Mouse (Mus musculus) kidney, postnatal 10 days (tissue): ENCODE data around the gene Adamts2.
A peak's percentile ranks its signal among the peaks of the same experiment; 100 is the strongest.

ENCODE experiments used
- DNase-seq: peaks from one replicate; pipeline ENCODE4 v3.0.0; 2021; ENCODE audit warnings: mixed read lengths

Adamts2 gene

DNA sequence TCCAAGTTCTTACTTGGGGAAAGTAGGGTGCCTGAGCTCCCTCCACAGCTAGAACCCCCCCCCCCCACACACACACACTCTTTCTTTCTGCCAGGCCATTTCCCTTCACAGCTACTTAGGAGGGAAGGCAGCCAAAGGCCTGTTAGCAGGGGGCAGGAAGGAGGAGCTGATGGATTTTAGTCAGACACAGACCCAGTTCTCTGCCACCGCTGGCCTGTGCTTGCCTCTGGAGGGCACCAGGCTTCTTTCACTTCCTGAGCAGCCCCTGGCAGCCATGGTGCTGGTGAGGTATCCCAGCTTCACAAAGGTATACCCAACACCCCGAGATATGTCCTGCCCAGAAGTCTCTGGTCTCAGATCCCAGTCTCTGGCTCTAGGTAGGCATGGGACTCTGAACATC lies 22.4 kb downstream of the Adamts2 start:
- peak; percentile 26 for DNase-seq

DNA sequence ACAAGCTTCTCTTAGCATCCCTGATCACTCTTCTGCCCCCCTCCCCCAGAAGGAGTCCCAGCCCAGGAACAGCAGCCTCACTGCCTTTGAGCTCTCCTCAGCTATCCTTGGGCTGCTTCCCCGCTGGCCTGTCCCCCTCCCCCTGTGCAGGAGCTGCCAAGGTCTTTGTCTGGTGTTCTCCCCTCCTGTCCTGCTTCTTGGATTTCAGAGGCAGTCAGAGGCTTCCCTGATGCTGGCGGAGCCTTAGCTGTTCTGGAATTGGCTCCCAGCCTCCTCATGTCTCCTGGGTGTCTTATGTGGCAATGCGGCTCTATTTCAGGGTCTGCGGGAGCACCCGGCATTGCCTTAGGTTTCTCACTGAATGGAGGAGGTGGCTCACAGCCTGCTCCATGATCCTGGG lies 22.8 kb downstream of the Adamts2 start:
- no peak for DNase-seq

DNA sequence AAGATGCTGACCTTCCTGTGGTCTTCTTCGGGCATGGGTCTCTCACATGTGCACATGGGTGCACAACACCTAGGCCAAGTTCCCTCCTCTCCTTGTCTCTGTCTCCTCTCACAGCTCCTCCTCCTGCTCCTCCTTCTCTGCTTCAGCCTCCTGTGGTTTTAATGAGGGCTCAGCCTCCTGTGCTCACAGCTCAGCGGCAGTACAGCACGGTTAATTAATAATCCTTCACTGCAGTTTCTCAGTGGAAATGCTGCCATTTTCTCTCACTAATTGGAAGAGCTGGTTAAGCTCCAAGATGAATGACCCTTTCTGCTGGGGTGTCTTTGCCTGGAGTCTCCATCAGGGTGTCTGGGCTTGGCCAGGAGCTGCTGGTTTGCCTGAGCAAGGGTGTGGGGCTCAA lies 27.0 kb downstream of the Adamts2 start:
- DNase-seq: no peak

DNA sequence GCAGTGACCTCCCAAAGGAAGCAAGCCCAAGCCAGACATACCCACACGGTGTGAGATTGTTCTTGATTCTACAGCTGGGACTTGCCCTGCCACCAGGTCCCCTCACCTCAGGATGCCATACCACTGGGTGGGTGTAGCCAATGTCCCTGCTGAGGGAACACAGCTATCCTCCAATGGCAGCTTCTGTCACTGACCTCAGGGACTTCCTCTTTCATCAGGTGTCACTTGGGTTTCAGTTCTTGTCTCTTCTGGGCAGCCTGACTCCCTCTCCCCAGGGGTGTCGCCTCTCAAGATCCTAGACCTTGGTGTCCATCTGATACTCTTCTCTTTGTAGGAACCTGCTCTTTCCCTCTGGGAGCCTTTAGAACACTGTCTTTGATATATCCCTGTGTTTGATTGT lies 28.6 kb downstream of the Adamts2 start:
- DNase-seq: no peak

DNA sequence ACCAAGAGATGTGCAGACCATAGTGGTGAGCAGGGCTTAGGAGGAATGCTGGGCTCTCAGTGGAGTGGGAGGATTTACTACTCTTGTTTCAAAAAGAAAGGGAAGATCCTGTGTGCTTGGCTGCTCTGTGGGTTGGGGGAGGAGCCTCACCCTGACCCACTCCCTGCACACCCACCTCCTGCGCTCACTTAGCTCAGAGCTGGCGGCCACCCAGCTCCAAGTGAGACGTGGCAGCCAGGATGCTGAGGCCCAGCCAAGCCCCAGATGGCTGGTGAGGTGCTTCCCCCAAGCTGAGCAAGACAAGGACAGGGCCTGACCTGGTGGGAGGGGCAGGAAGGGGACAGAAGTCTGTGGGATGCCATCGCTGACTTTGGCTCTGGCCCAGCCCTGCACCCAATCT lies 30.4 kb downstream of the Adamts2 start:
- peak; percentile 77 for DNase-seq

DNA sequence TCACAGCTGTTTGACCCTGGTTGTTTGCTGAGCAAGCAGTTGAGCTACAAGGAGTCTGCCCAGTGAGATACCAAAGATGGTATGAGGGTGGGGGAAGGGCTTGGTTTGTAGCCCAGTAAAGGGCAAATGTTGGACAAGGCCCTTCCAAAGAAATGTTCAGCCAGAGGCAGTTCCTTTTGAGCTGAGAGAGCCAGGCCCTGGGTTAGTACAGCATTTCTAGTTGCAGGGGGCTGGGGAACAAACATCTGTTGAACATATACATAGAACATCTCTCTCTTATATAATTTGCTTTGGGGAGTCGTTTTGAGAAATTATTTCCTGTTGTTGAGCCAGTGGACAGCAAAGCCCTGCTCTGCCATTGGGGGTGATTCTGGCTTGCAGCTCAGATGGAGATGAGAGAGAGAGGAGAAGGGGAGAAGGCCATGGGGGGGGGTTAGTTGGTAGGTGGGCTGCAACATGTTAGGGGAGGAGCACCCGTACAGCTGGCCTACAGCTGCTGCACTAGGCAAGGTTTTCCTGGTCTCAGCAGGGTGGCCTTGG lies 33.2 kb downstream of the Adamts2 start:
- DNase-seq: peak; percentile 51

DNA sequence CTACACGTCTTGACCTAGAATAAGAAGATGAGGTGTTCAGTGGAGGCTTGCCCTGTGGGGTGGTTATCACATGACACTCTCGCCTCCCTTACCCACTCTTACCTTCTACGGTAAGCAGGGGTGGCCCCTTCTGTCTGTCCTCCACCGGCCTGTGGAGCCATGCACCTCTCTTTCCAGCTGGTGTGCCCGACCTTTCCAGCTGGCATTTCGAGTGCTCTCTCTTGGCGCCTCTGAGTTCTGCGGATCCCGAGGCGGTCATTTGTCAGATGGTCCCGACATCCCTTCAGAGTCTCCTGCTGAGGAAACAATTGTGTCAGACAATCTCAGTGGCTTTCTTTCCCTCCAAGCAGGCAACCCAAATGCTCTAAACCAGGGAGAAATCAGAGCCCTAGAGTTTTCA lies 35.1 kb downstream of the Adamts2 start:
- no peak for DNase-seq

DNA sequence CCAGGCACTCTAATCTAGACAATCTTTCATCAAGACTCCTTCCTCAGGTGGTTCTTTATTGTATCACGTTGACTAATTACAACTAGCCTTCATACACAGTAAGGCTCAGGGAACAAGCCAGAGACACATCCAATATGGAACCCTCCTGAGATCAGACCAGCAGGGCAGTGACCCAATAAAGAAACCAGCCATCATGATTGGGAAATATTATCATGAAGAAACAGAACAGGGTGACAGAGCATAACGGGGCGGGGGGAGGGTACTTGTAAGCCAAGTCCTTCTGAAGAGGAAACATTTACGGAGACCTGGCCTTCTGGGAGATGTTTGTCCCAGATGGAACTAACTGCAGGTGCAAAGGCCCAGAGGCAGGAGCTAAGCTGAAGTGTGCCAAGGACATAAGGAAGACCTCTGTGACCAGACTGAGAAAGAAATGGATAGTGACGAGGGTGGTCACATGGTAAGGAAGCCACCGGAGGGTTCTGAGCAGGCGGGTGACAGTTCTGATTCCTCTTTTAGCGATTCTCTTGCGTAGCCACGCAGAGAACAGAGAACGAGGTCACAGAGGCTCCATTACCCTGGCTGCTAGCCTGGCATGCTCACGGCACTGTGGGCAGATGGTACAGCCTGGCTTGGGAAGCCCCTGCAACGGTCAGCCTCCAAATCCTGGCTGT lies 36.4 kb downstream of the Adamts2 start:
- DNase-seq: no peak

DNA sequence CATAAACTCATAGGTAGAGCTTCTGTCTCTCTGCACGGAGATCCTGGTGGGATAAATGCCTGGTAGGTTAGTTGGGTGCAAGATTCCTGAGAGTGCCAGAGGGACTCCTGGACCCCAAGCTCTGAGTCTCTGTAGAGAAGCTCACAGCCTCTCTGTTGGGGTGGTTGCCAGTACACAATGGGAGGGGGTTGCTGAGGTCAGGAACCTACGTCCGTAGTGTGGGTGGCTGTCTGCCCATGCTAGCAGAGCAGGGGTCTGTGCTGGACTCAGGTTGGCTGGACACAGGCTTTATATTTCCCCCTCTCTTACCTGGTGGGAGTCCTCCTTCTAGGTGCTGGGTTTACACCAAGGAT lies 37.0 kb downstream of the Adamts2 start:
- DNase-seq: no peak

DNA sequence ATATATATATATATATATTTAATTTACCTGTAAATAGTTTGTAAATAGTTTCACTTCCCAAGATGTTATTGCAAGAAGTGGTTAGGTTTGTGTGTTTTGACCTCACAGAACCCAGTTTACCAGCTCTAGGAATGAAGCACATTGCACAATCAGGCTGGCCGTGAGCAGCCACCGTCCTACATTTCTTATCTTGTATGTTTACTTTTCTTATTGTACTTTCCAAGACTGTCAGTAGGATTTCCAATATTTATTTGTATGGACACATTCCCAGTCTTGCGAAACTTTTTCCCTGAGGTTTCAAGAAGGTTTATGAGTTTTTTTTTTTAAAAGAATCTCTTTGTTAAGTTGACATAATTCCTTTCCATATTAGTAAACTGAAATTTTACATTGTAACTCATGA lies 40.7 kb downstream of the Adamts2 start:
- DNase-seq: no peak

DNA sequence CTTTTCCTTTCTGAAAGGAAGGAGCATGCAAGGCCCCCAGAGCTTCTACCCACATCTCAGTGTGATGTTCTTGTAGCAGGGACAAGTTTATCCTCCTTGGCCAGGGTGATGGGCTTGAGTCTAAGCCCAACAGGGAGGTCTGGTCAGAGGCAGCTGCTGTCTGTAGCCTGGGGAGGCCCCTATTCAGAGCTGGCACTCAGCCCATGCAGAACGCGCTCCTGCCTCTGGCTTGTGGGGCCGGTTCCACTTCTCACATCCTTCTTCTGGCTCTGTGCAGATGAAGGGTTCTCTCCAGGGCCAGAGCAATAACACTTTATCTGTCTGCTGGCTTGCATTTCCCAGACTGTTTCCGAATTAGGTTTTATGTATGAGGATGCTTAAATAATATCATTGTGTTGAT lies 44.3 kb downstream of the Adamts2 start:
- peak; percentile 77 for DNase-seq

DNA sequence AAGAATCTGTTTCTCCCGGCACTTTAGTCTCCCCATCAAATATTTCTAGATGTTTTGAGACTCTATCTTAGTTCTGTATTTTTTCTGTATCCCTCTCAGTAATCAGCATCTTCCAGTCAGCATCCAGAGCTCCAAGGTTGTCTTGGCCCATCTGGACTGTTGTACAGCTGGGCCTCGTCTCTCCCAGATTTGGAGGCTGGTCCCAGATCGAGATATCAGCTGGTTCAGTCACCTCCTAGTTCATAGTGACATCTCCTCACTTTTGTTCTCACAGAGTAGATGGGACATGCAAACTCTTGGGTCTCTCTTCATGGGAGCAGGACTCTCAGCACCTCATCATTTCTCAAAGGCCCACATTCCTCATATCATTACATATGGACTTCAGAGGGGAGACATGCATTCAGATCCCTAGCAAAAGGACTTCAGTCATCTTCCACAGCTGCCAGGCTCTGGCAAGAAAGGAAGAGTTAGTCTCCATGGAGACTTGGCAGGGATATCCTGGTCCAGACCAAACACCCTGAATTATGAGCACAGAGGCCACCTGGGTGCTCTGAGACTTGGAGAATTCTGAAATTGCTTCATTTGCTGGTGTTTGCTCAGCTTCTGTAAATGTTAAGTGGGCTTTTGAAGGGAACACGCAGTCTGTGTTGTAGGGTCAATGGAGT lies 46.4 kb downstream of the Adamts2 start:
- DNase-seq: no peak

DNA sequence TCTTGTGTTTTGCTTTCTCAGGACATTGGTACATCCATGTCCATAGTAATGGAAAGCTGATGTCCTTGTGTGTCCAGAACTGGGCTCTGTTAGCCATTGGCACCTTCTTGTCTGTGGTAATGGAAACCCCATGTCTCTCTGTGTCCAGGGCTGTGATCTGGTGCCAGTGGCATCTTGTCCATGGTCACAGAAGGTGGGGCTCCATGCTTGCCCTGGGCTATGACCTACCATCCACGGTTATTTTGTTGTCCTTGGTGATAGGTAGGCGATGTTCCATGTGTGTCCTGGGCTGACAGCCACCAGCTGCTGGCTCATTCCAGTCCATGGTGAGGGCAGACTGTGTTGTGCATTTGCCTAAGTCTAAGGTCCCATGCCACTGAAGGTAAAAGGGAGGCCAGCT lies 48.2 kb downstream of the Adamts2 start:
- no peak for DNase-seq

DNA sequence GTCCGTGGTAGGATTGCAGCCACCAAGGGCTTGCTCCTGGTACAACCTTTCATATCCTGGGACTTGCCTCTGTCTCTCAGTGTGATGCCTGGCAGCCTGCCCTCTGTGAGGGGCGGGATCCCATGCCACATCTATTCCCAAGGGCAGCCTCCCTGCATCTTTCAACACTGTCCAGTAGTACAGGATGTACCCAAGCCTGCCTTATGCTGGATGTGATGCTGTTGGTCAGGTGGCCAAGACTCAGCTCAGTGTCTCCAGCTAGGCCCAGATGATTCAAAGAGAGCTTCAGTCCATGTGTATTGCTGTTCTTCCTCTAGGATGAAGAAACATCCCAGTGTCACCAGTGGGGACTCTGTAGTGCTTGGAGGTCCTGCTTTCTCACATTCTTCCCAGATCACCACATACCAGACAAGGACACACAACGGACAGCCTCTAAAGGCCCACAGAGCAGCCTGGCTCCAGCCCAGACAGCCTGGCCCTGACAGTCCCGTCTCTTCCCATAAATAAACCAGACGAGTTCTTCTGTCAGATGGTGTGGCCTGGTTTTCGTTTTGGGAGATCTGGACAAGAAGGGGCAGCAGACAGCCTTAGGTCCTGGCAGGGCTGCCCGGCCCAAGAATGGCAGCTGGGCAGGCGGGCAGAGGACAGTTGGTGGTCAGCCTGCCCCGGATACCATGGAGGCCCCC lies 52.0 kb downstream of the Adamts2 start:
- DNase-seq: peak; percentile 37

DNA sequence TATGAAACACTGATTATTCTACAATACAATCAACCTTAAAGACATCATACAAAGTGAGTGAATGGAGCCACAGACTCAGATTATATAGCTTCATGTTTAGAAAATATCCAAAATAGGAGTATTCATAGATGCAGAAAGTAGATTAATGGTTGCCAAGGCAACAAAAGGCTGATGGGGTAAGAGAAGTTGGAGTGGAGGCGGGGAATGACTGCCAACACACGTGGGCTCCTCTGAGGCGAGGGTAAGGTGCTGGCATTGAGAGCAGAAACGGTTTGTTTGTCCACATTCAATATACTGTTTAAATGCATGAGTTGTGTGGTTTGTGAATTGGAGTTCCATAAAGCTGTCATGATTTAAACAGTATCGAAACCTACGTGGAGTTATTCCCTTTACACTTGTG lies 56.9 kb downstream of the Adamts2 start:
- DNase-seq: no peak

DNA sequence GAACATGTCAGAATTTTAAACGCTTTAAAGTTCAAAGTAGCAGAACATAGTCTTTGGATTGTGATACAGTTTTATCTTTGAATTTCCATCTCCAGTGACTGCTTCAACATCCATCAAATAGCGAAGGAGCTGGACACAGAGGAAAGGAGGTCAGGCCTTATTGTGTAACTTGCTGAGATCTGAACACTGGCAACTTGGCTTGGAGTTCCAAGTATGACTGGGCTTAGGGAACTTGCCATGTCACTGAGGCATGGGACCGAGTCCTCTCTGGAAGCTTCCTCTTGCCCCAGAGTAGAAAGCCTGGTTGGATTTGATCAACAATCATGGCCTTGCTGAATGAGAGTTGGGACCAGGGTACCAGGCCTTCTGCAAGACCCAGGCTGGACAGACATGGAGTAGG lies 60.3 kb downstream of the Adamts2 start:
- DNase-seq: no peak

DNA sequence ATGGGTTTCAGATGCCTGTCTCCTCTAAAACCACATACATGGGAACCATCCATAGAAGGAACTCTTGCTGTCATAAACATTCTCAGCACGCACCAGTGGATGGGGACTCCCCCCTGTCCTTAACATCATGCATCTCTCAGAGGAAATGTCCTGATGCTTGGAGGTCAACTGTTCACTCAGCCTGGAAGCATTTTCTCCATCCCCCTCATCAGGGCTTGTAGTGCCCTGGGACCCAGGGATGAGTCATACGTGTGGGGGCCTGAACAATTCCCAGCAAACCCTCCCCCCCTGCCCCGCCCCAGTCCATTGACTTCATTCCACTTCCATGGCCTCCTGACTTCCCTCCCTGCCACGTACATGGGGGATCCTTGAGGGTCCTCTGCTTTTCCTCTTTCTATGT lies 62.9 kb downstream of the Adamts2 start:
- DNase-seq: no peak

DNA sequence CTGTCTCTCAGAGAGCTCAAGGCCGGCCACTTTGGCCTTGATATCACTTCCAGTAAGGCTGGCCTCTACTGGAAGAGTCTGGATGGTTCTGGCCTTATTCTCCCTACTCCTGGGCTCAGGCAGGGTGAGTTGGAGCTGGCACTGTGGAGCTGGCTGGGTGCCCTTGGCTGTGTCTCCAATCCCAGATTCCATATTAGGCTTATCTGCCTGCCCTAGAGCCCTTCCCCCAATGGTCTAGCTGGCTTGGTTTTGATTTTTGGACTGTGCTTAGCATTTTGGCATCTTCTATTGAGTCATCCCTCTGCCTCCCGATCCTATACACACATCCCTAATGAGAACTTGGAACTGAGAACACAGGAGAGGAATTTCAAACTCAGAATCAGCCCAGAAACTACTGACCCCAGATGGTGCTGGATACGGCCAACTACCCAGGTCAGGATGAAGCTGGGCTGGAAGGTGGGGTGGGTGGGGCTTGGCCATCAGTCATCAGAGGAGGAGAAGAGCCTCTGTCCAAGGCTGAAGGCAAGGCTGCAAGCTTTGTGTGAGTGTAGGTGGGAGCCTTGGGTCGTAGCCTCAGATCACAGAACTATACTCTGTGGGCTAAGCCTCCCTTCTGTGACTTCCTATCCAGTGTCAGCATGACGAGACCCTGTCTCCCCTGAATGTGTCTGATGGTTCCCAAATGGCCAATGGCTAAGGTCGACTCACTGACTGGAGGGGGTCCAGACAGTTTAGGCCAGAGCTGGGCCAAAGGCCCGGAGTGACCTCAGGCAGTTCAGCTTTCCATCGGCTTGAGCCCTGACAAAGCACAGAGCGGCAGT lies 67.9 kb downstream of the Adamts2 start:
- peak; percentile 41 for DNase-seq

DNA sequence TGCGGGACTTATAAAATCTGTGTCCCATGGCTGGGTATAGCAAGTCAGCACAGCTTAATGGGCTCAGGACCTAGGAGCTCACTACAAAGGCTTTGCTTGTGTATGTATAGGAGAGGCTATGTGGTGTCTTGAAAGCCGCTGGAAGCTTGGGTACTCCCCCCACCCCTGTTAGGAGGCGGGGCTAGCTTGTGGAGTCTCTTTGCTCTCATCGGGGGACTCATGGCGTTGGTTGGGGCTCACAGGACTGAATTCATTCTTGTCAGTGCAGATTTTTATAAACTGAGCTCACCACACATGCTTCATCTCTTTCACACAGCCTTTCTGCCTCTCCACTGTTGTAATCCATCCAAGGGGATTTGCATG lies 68.5 kb downstream of the Adamts2 start:
- no peak for DNase-seq

DNA sequence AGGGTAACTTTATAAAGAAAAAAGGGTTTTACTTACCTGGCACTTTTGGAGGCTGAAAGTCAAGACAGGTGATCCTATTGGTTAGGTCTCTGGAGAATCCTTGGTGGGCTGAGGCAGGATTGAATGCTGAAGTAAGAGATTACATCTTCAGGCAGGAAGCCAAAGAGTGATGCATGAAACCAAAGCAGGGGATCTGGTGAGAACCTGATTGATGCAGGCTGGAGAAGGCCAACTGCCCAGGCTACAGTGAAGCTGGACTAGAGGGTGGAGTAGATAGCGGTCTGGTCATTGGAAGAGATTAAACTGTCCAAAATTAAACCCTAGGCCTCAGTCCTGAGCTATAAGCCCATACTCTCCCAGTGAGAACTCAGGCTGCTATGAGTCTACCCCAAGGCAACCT lies 69.0 kb downstream of the Adamts2 start:
- no peak for DNase-seq

DNA sequence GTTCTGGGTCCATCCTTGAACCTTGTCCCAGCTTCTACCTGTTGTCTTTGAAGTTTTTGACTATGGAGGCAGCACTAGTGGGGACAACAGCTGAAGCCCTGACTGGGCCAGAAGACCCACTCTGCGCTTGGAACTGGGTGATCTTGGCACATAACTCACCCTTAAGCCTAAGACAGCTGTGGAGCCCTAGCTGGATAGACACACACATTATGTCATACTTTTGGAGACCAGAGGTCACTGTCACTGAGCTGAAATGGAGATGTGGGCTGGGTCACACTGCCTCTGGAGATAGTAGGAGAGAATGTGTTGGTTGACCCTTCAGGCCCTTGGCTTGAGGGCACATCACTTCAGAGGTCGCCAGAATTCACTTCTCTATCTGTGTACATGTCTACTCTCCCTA lies 69.5 kb downstream of the Adamts2 start:
- no peak for DNase-seq

DNA sequence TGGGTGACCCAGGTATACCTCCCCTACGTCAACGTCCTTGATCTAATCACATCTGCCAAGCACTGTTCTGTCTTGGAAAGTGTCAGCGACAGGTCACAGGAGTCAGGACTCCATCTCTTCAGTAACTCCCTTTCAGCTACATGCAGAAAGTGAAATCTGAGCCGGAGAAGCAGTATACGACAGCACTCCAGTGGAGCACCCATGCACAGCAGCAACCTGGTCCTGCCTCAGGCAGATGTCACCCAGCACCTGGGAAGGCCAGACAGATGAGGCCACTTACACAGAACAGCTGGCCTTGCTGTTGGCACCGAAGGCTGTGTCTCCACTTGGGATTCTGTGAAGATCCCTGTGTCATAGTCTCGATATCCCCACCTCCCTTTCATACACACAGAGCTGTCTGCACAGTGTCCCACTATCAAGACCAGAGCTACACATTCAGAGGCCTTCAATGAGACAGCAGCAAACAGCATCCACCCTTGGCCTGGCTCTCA lies 70.0 kb downstream of the Adamts2 start:
- DNase-seq: no peak

DNA sequence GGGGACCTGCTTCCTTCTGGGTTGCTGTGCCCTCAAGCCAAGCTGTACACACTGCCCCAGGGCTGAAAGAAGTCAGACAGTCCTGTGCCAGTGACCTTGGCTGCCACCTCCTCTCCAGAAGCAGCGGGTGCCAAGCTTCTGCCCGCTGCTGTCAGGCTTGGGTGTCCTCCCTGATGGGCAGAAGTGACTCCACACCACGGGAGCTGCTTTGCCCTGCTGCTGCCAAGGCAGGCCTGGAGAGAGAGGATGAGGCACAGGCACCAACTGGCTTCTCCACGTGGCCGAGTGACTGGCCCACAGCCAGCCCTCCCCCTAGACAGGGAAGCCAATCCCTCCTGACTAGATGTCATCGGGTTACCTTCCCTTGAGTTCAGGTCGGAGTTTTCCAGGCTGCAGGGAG lies 71.0 kb downstream of the Adamts2 start:
- peak; percentile 25 for DNase-seq
